13 mouse cellular contexts compared by ENCODE assay signal in genomic region chr4:129788693-129789092, GRCm38 (mm10). TPM values are rescaled to one million over a fixed set of nuclear protein-coding genes. Genes with fewer than 3 reads are reported as not detected.
DNase-seq lines count a peak whose midpoint lies in the region; ATAC-seq and TF ChIP-seq lines count a peak whose summit lies in the region.
"Had no signal": no experiment of that assay in that cellular context is flagged by ENCODE, and none has a peak within 500 bp of the region (broad histone marks: within the 10 kb centered on the region; RNA-seq: fewer than 3 reads in every experiment).

No protein-coding gene starts in this region.

- H3K36me3 ChIP-seq in kidney, adult 2 months (ENCODE audit: control insufficient read depth, insufficient read depth, low read length): no peaks in the 10 kb centered on the region
- H3K36me3 ChIP-seq in limb, embryonic 15.5 days: no peaks in the 10 kb centered on the region
- no peaks in the 10 kb centered on the region for H3K36me3 ChIP-seq in splenic B cell, adult 2 months (ENCODE audit: control insufficient read depth, insufficient read depth, low read length, poor library complexity, severe bottlenecking)
- H3K36me3 ChIP-seq in forebrain, postnatal 0 days (ENCODE audit: insufficient read depth): no peaks in the 10 kb centered on the region
- H3K36me3 ChIP-seq: hindbrain, embryonic 15.5 days had no signal

- no peak for TF ChIP-seq POLR2A in kidney, adult 2 months (IDR thresholded peaks at IDR 0.05; ENCODE audit: low read depth, low read length)

- peak; percentile 34 for DNase-seq in kidney, adult 2 months
- no peak for DNase-seq in kidney, adult 9 months
- DNase-seq in spleen, adult 18-20 months: peak; percentile 47 to 63
- no peak for DNase-seq in spleen, postnatal 14 days (ENCODE audit: low spot score in 2 of 2)
- DNase-seq in splenic B cell, adult 2 months (ENCODE audit: low read depth, low spot score): peak; percentile 78
- DNase-seq in forebrain, postnatal 0 days: no peak
- DNase-seq: cerebellum, adult 9-10 months; thymus, postnatal 36 days had no signal

- no peak for TF ChIP-seq CTCF in kidney, adult 2 months (conservative IDR thresholded peaks at IDR 0.05; ENCODE audit: insufficient read depth, insufficient read length, low read depth, low read length)
- no peak for TF ChIP-seq CTCF in forebrain, postnatal 0 days (IDR thresholded peaks at IDR 0.05; ENCODE audit: low read depth)

- no peak overlapping the region for H3K4me2 ChIP-seq in limb, embryonic 15.5 days
- H3K4me2 ChIP-seq in forebrain, postnatal 0 days (ENCODE audit: low read depth): no peak overlapping the region
- H3K4me2 ChIP-seq: hindbrain, embryonic 15.5 days had no signal

- no peaks in the 10 kb centered on the region for H3K27me3 ChIP-seq in kidney, adult 2 months (replicated peaks; ENCODE audit: control insufficient read depth, insufficient read depth, low read length)
- H3K27me3 ChIP-seq in limb, embryonic 15.5 days: no peaks in the 10 kb centered on the region
- H3K27me3 ChIP-seq in splenic B cell, adult 2 months (ENCODE audit: control insufficient read depth, insufficient read depth, low read length, poor library complexity, severe bottlenecking): no peaks in the 10 kb centered on the region
- no peaks in the 10 kb centered on the region for H3K27me3 ChIP-seq in forebrain, postnatal 0 days (ENCODE audit: insufficient read depth, low read length)
- H3K27me3 ChIP-seq: hindbrain, embryonic 15.5 days had no signal

- H3K9me3 ChIP-seq in limb, embryonic 15.5 days: no peaks in the 10 kb centered on the region
- H3K9me3 ChIP-seq in forebrain, postnatal 0 days (ENCODE audit: low read length): no peaks in the 10 kb centered on the region
- H3K9me3 ChIP-seq: hindbrain, embryonic 15.5 days had no signal

- no peak overlapping the region for H3K4me3 ChIP-seq in kidney, adult 2 months (ENCODE audit: insufficient read depth, low read depth, low read length)
- H3K4me3 ChIP-seq in limb, embryonic 15.5 days: no peak overlapping the region
- no peak overlapping the region for H3K4me3 ChIP-seq in forebrain, postnatal 0 days (ENCODE audit: low read depth, low read length)
- H3K4me3 ChIP-seq: hindbrain, embryonic 15.5 days had no signal

- H3K27ac ChIP-seq in kidney, adult 2 months (ENCODE audit: insufficient read depth, low read depth, low read length): peak overlapping the region; percentile 30; the same call in 1 of the 2 replicates
- no peak overlapping the region for H3K27ac ChIP-seq in limb, embryonic 15.5 days
- H3K27ac ChIP-seq in forebrain, postnatal 0 days (ENCODE audit: low read depth, low read length): no peak overlapping the region
- H3K27ac ChIP-seq: hindbrain, embryonic 15.5 days had no signal

- no peak overlapping the region for H3K9ac ChIP-seq in limb, embryonic 15.5 days
- H3K9ac ChIP-seq in forebrain, postnatal 0 days: no peak overlapping the region
- H3K9ac ChIP-seq: hindbrain, embryonic 15.5 days had no signal

- no peaks in the 10 kb centered on the region for H3K4me1 ChIP-seq in kidney, adult 2 months (ENCODE audit: control insufficient read depth, insufficient read depth, low read length)
- peaks cover 9% of the 10 kb centered on the region for H3K4me1 ChIP-seq in limb, embryonic 15.5 days
- peaks cover 10% of the 10 kb centered on the region for H3K4me1 ChIP-seq in forebrain, postnatal 0 days (ENCODE audit: insufficient read depth)

- 26% methylated on average over 8 of the region's 8 CpGs for WGBS in kidney, adult 2 months
- 21% methylated on average over 8 of the region's 8 CpGs for WGBS in limb, embryonic 15.5 days
- WGBS in forebrain, postnatal 0 days: 76% methylated on average over 8 of the region's 8 CpGs

- ATAC-seq in limb, embryonic 15.5 days (ENCODE audit: insufficient number of reproducible peaks, low FRiP score, low TSS enrichment, low read depth): 0 out of 2 replicates have a peak, but pooled peaks have one; percentile 30
- no peak for ATAC-seq in forebrain, postnatal 0 days
- no peak for ATAC-seq in erythroid progenitor cell, adult 5-6 weeks (replicated peaks; ENCODE audit: low FRiP score, poor library complexity, severe bottlenecking)
- ATAC-seq: CD4-positive, CD25-positive, alpha-beta regulatory T cell, adult 4 months; midbrain, embryonic 16.5 days had no signal

RNA-seq across cellular contexts. Expression of gene Ptp4a2, which starts 22.3 kb away (rescaled TPM):
- 29.9 and 41.5 TPM in 2 replicates for polyA plus RNA-seq in kidney, adult 2 months (2012; rRNA removed)
- polyA plus RNA-seq in limb, embryonic 15.5 days (2015; fragmentation: Nextera tagmentation; extraction: Ambion mirVana): 339 and 355 TPM in 2 replicates
- total RNA-seq in forebrain, postnatal 0 days (2014; rRNA removed): 123 and 131 TPM in 2 replicates
- 252 and 270 TPM in 2 replicates for polyA plus RNA-seq in forebrain, postnatal 0 days (2015; fragmentation: Nextera tagmentation; extraction: Ambion mirVana)
- 228 and 468 TPM in 2 replicates for total RNA-seq in erythroid progenitor cell, adult 5-6 weeks (2015; ENCODE audit: low replicate concordance)
- total RNA-seq in erythroid progenitor cell, adult 5-6 weeks (2017; ENCODE audit: low replicate concordance): 166 and 170 TPM in 2 replicates

RNA-seq across cellular contexts. Expression of gene Khdrbs1, which starts 46.6 kb away (rescaled TPM):
- polyA plus RNA-seq in kidney, adult 2 months (2012; rRNA removed): 16.0 TPM in 2 replicates
- polyA plus RNA-seq in limb, embryonic 15.5 days (2015; fragmentation: Nextera tagmentation; extraction: Ambion mirVana): 79.2 and 95.9 TPM in 2 replicates
- total RNA-seq in forebrain, postnatal 0 days (2014; rRNA removed): 108 and 128 TPM in 2 replicates
- 90.5 and 105 TPM in 2 replicates for polyA plus RNA-seq in forebrain, postnatal 0 days (2015; fragmentation: Nextera tagmentation; extraction: Ambion mirVana)
- 49.5 and 58.7 TPM in 2 replicates for total RNA-seq in erythroid progenitor cell, adult 5-6 weeks (2015; ENCODE audit: low replicate concordance)
- 40.4 and 57.1 TPM in 2 replicates for total RNA-seq in erythroid progenitor cell, adult 5-6 weeks (2017; ENCODE audit: low replicate concordance)

Comparison
In these comparisons a context has a peak if more than half of its experiments do, and no peak if none do; other contexts are left out.
1. DNase-seq: peak in kidney, adult 2 months (single experiment), spleen, adult 18-20 months (2 of 2) and splenic B cell, adult 2 months (single experiment); none in kidney, adult 9 months (single experiment), spleen, postnatal 14 days (0 of 2) and forebrain, postnatal 0 days (single experiment).